Mouse (Mus musculus): ENCODE data around the gene Naxe. TPM values are rescaled to one million over a fixed set of nuclear protein-coding genes. Genes with fewer than 3 reads are reported as not detected.

Naxe gene
- polyA plus RNA-seq (2016; fragmentation: Nextera tagmentation; extraction: Ambion mirVana) = 126 and 145 TPM in 2 replicates

- peak within 1 kb of the TSS; percentile 93 for H3K27ac ChIP-seq (replicated peaks)
- no peaks in the 10 kb centered on the region for H3K27me3 ChIP-seq (replicated peaks; ENCODE audit: low read depth, poor library complexity, severe bottlenecking)
- peaks cover 40% of the 10 kb centered on the region for H3K36me3 ChIP-seq (replicated peaks)
- peaks cover 20% of the 10 kb centered on the region for H3K4me1 ChIP-seq
- peak within 1 kb of the TSS; percentile 88 for H3K4me3 ChIP-seq
- under 1% methylated on average over 60 of the region's 60 CpGs for WGBS
- peak; percentile 96 for DNase-seq (ENCODE audit: low spot score)
- no peaks in the 10 kb centered on the region for H3K9me3 ChIP-seq
Measured at GRCm38 (mm10) chr3:88057902-88058696, at the start of gene Naxe. TSS of gene Naxe (minus strand) at chr3:88058495.

GRCm38 (mm10) chr3:88106126-88106525 lies 47.8 kb upstream of the Naxe start:
- 85% methylated on average over 4 of the region's 4 CpGs for WGBS
- no peak overlapping the region for H3K27ac ChIP-seq (replicated peaks)
- no peaks in the 10 kb centered on the region for H3K9me3 ChIP-seq
- no peaks in the 10 kb centered on the region for H3K27me3 ChIP-seq (replicated peaks; ENCODE audit: low read depth, poor library complexity, severe bottlenecking)
- no peaks in the 10 kb centered on the region for H3K4me1 ChIP-seq
- H3K4me3 ChIP-seq = no peak overlapping the region
- H3K36me3 ChIP-seq (replicated peaks) = peaks cover 99% of the 10 kb centered on the region
- no peak for DNase-seq (ENCODE audit: low spot score)

GRCm38 (mm10) chr3:88102611-88103010 lies 44.3 kb upstream of the Naxe start:
- no peaks in the 10 kb centered on the region for H3K9me3 ChIP-seq
- peaks cover 98% of the 10 kb centered on the region for H3K36me3 ChIP-seq (replicated peaks)
- H3K27me3 ChIP-seq (replicated peaks; ENCODE audit: low read depth, poor library complexity, severe bottlenecking) = no peaks in the 10 kb centered on the region
- no peaks in the 10 kb centered on the region for H3K4me1 ChIP-seq
- 83% methylated on average over 6 of the region's 6 CpGs for WGBS
- H3K4me3 ChIP-seq = no peak overlapping the region
- DNase-seq (ENCODE audit: low spot score) = no peak
- peak overlapping the region; percentile 35; the same call in 1 of the 2 replicates for H3K27ac ChIP-seq (replicated peaks)

- Histone ChIP-seq H3K4me3 (no peak overlapping the region), H3K9me3 (no peaks in the 10 kb centered on the region), H3K27ac (replicated peaks) (peak overlapping the region; percentile 35; the same call in 1 of the 2 replicates), H3K36me3 (replicated peaks) (peaks cover 98% of the 10 kb centered on the region), H3K4me1 (no peaks in the 10 kb centered on the region), H3K27me3 (replicated peaks; ENCODE audit: low read depth, poor library complexity, severe bottlenecking) (no peaks in the 10 kb centered on the region)
- no peak for DNase-seq (ENCODE audit: low spot score)
- 90% methylated on average over 6 of the region's 6 CpGs for WGBS
Measured at GRCm38 (mm10) chr3:88102196-88102595, 43.9 kb upstream of the Naxe start.

- Histone ChIP-seq H3K36me3 (replicated peaks) (peaks cover 98% of the 10 kb centered on the region), H3K27ac (replicated peaks) (no peak overlapping the region), H3K4me1 (no peaks in the 10 kb centered on the region), H3K27me3 (replicated peaks; ENCODE audit: low read depth, poor library complexity, severe bottlenecking) (no peaks in the 10 kb centered on the region), H3K9me3 (no peaks in the 10 kb centered on the region), H3K4me3 (no peak overlapping the region)
- 90% methylated on average over 7 of the region's 7 CpGs for WGBS
- DNase-seq (ENCODE audit: low spot score) = no peak
Measured at GRCm38 (mm10) chr3:88101736-88102135, 43.4 kb upstream of the Naxe start.

- Histone ChIP-seq H3K4me1 (no peaks in the 10 kb centered on the region), H3K27me3 (replicated peaks; ENCODE audit: low read depth, poor library complexity, severe bottlenecking) (no peaks in the 10 kb centered on the region), H3K9me3 (no peaks in the 10 kb centered on the region), H3K27ac (replicated peaks) (no peak overlapping the region), H3K36me3 (replicated peaks) (peaks cover 95% of the 10 kb centered on the region), H3K4me3 (no peak overlapping the region)
- no peak for DNase-seq (ENCODE audit: low spot score)
- WGBS = 92% methylated on average over 3 of the region's 3 CpGs
Measured at GRCm38 (mm10) chr3:88100251-88100650, 42.0 kb upstream of the Naxe start.

GRCm38 (mm10) chr3:88097666-88098065 lies 39.4 kb upstream of the Naxe start:
- Histone ChIP-seq H3K36me3 (replicated peaks) (peaks cover 95% of the 10 kb centered on the region), H3K27me3 (replicated peaks; ENCODE audit: low read depth, poor library complexity, severe bottlenecking) (no peaks in the 10 kb centered on the region), H3K9me3 (no peaks in the 10 kb centered on the region), H3K4me3 (no peak overlapping the region), H3K27ac (replicated peaks) (no peak overlapping the region), H3K4me1 (no peaks in the 10 kb centered on the region)
- no peak for DNase-seq (ENCODE audit: low spot score)
- WGBS = 90% methylated on average over 6 of the region's 6 CpGs

GRCm38 (mm10) chr3:88094126-88094525 lies 35.8 kb upstream of the Naxe start:
- Histone ChIP-seq H3K4me3 (no peak overlapping the region), H3K4me1 (no peaks in the 10 kb centered on the region), H3K27ac (replicated peaks) (no peak overlapping the region), H3K36me3 (replicated peaks) (peaks cover 96% of the 10 kb centered on the region), H3K27me3 (replicated peaks; ENCODE audit: low read depth, poor library complexity, severe bottlenecking) (no peaks in the 10 kb centered on the region), H3K9me3 (no peaks in the 10 kb centered on the region)
- DNase-seq (ENCODE audit: low spot score) = no peak
- 86% methylated on average over 5 of the region's 5 CpGs for WGBS

- Histone ChIP-seq H3K27ac (replicated peaks) (no peak overlapping the region), H3K27me3 (replicated peaks; ENCODE audit: low read depth, poor library complexity, severe bottlenecking) (no peaks in the 10 kb centered on the region), H3K4me1 (no peaks in the 10 kb centered on the region), H3K4me3 (no peak overlapping the region), H3K36me3 (replicated peaks) (peaks cover 99% of the 10 kb centered on the region), H3K9me3 (no peaks in the 10 kb centered on the region)
- WGBS = 92% methylated on average over 6 of the region's 6 CpGs
- DNase-seq (ENCODE audit: low spot score) = no peak
Measured at GRCm38 (mm10) chr3:88090616-88091015, 32.3 kb upstream of the Naxe start.

- WGBS = 94% methylated on average over 7 of the region's 7 CpGs
- DNase-seq (ENCODE audit: low spot score) = no peak
- Histone ChIP-seq H3K9me3 (no peaks in the 10 kb centered on the region), H3K27ac (replicated peaks) (no peak overlapping the region), H3K27me3 (replicated peaks; ENCODE audit: low read depth, poor library complexity, severe bottlenecking) (no peaks in the 10 kb centered on the region), H3K36me3 (replicated peaks) (peaks cover 99% of the 10 kb centered on the region), H3K4me3 (no peak overlapping the region), H3K4me1 (no peaks in the 10 kb centered on the region)
Measured at GRCm38 (mm10) chr3:88090106-88090505, 31.8 kb upstream of the Naxe start.

- Histone ChIP-seq H3K4me1 (peaks cover 6% of the 10 kb centered on the region), H3K4me3 (no peak overlapping the region), H3K36me3 (replicated peaks) (peaks cover 90% of the 10 kb centered on the region), H3K9me3 (no peaks in the 10 kb centered on the region), H3K27ac (replicated peaks) (no peak overlapping the region), H3K27me3 (replicated peaks; ENCODE audit: low read depth, poor library complexity, severe bottlenecking) (no peaks in the 10 kb centered on the region)
- 76% methylated on average over 1 of the region's 1 CpGs for WGBS
- DNase-seq (ENCODE audit: low spot score) = no peak
Measured at GRCm38 (mm10) chr3:88087688-88088087, 29.4 kb upstream of the Naxe start.

GRCm38 (mm10) chr3:88085459-88085858 lies 27.2 kb upstream of the Naxe start:
- peaks cover 68% of the 10 kb centered on the region for H3K36me3 ChIP-seq (replicated peaks)
- H3K4me1 ChIP-seq = peaks cover 18% of the 10 kb centered on the region
- no peak for DNase-seq (ENCODE audit: low spot score)
- no peaks in the 10 kb centered on the region for H3K9me3 ChIP-seq
- no peak overlapping the region for H3K4me3 ChIP-seq
- H3K27me3 ChIP-seq (replicated peaks; ENCODE audit: low read depth, poor library complexity, severe bottlenecking) = no peaks in the 10 kb centered on the region
- 78% methylated on average over 5 of the region's 9 CpGs for WGBS
- H3K27ac ChIP-seq (replicated peaks) = no peak overlapping the region

- 90% methylated on average over 2 of the region's 2 CpGs for WGBS
- peaks cover 18% of the 10 kb centered on the region for H3K4me1 ChIP-seq
- H3K36me3 ChIP-seq (replicated peaks) = peaks cover 53% of the 10 kb centered on the region
Measured at GRCm38 (mm10) chr3:88084001-88084400, 25.7 kb upstream of the Naxe start.

More at GRCm38 (mm10) chr3:88084001-88084400, 25.7 kb upstream of the Naxe start:
- Histone ChIP-seq H3K27me3 (replicated peaks; ENCODE audit: low read depth, poor library complexity, severe bottlenecking) (no peaks in the 10 kb centered on the region), H3K9me3 (no peaks in the 10 kb centered on the region), H3K4me3 (no peak overlapping the region), H3K27ac (replicated peaks) (no peak overlapping the region)
- DNase-seq (ENCODE audit: low spot score) = no peak
